Mouse (Mus musculus): ENCODE data around the gene Adig.

The Adig gene

GRCm38 (mm10) chr2:158501836-158502812 lies at the start of gene Adig:
Adig (plus strand) TSS chr2:158502612.
- DNase-seq (ENCODE audit: low spot score in 2 of 2) = no peak

GRCm38 (mm10) chr2:158456451-158456850 lies 46.0 kb upstream of the Adig start:
- no peak for DNase-seq (ENCODE audit: low spot score in 2 of 2)

GRCm38 (mm10) chr2:158457610-158458009 lies 44.8 kb upstream of the Adig start:
- DNase-seq (ENCODE audit: low spot score in 2 of 2) = no peak

- no peak for DNase-seq (ENCODE audit: low spot score in 2 of 2)
Measured at GRCm38 (mm10) chr2:158462450-158462849, 40.0 kb upstream of the Adig start.

GRCm38 (mm10) chr2:158474159-158474558 lies 28.3 kb upstream of the Adig start:
- DNase-seq (ENCODE audit: low spot score in 2 of 2) = no peak

GRCm38 (mm10) chr2:158477640-158478039 lies 24.8 kb upstream of the Adig start:
- DNase-seq (ENCODE audit: low spot score in 2 of 2) = no peak

- DNase-seq (ENCODE audit: low spot score in 2 of 2) = no peak
Measured at GRCm38 (mm10) chr2:158498457-158498856, 4.0 kb upstream of the Adig start.

- no peak for DNase-seq (ENCODE audit: low spot score in 2 of 2)
Measured at GRCm38 (mm10) chr2:158503226-158503625, 814 bp downstream of the Adig start.

GRCm38 (mm10) chr2:158503671-158504070 lies 1.3 kb downstream of the Adig start:
- no peak for DNase-seq (ENCODE audit: low spot score in 2 of 2)

- no peak for DNase-seq (ENCODE audit: low spot score in 2 of 2)
Measured at GRCm38 (mm10) chr2:158506475-158506874, 4.1 kb downstream of the Adig start.

- DNase-seq (ENCODE audit: low spot score in 2 of 2) = no peak
Measured at GRCm38 (mm10) chr2:158507046-158507445, 4.6 kb downstream of the Adig start.

- DNase-seq (ENCODE audit: low spot score in 2 of 2) = peak in 1 of 2 experiments; percentile 7
Measured at GRCm38 (mm10) chr2:158510665-158511064, 8.3 kb downstream of the Adig start.

- no peak for DNase-seq (ENCODE audit: low spot score in 2 of 2)
Measured at GRCm38 (mm10) chr2:158512528-158512927, 10.1 kb downstream of the Adig start, which contains the start of gene Arhgap40. Arhgap40 (plus strand) TSS chr2:158512796.

GRCm38 (mm10) chr2:158513821-158514336 lies 11.5 kb downstream of the Adig start:
- DNase-seq (ENCODE audit: low spot score in 2 of 2) = no peak

- no peak for DNase-seq (ENCODE audit: low spot score in 2 of 2)
Measured at GRCm38 (mm10) chr2:158518583-158518982, 16.2 kb downstream of the Adig start.

GRCm38 (mm10) chr2:158519071-158519470 lies 16.7 kb downstream of the Adig start:
- DNase-seq (ENCODE audit: low spot score in 2 of 2) = no peak

- no peak for DNase-seq (ENCODE audit: low spot score in 2 of 2)
Measured at GRCm38 (mm10) chr2:158519800-158520199, 17.4 kb downstream of the Adig start.

- DNase-seq (ENCODE audit: low spot score in 2 of 2) = no peak
Measured at GRCm38 (mm10) chr2:158523060-158523459, 20.6 kb downstream of the Adig start.

GRCm38 (mm10) chr2:158524129-158524860 lies 21.9 kb downstream of the Adig start:
- no peak for DNase-seq (ENCODE audit: low spot score in 2 of 2)

- DNase-seq (ENCODE audit: low spot score in 2 of 2) = peak in 1 of 2 experiments; percentile 22
Measured at GRCm38 (mm10) chr2:158534090-158534489, 31.7 kb downstream of the Adig start.

- DNase-seq (ENCODE audit: low spot score in 2 of 2) = no peak
Measured at GRCm38 (mm10) chr2:158534559-158534958, 32.1 kb downstream of the Adig start.
